Mouse (Mus musculus) layer of hippocampus, postnatal 10 days (tissue): ENCODE measurements around the gene Bloc1s5. TPM values are rescaled to one million over a fixed set of nuclear protein-coding genes. Genes with fewer than 3 reads are reported as not detected.
A peak's percentile ranks its signal among the peaks of the same experiment; 100 is the strongest.

Experiments
- DNase-seq, 2 experiments: peaks; one replicate each; pipeline ENCODE4 v3.0.0; 2021; ENCODE audit warnings: low spot score in 2 of 2
- total RNA-seq, 2 experiments: library from RNA; stranded (reverse); gene quantifications; 2 replicates each; pipeline ENCODE4 v1.2.3; 2021

Gene Bloc1s5
- total RNA-seq, 2 experiments from 2014 or later, result 11.1 to 12.3 TPM

GRCm38 (mm10) chr13:38574668-38575067, 60.2 kb downstream of the Bloc1s5 start:
- peak; percentile 40 to 50 for DNase-seq

DNA sequence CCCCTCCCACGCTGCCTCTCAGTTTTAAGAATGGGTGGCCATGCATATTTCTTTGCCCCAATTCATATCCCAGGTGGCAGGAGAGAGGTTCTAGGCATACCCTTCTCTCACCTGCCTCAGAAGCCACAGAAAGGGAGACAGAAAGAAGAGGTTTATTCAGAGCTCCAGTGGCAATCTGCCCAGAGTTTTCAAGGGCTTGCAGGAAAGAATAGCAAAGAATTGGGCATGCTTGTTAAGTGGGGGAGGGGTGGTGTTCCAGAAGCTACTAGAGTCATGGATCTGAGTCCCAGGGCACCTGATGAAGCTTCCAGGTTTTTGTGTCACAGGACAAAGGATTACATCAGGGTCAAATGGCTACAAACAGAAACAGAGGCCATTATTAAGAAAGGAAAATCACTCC, 61.6 kb downstream of the Bloc1s5 start:
- DNase-seq, result no peak

DNA sequence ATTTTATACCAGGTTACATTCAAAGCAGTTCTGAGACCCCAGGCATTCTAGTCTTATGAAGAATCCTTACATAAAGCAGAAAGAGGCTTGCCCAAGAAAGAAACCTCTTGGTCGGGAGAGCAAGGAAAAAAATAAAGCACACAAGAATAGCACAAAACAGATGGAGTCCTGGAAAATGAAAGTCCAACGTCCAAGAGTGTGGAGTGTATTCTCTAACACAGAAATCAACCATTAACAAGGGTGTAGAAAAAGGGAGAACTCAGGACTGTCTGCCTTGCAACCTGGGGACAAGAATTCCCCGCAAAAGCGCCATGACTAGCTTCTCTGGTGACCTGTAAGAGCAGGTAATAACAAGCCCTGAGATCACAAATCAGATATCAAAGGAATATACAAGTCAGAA, 69.7 kb downstream of the Bloc1s5 start:
- no peak for DNase-seq

DNA sequence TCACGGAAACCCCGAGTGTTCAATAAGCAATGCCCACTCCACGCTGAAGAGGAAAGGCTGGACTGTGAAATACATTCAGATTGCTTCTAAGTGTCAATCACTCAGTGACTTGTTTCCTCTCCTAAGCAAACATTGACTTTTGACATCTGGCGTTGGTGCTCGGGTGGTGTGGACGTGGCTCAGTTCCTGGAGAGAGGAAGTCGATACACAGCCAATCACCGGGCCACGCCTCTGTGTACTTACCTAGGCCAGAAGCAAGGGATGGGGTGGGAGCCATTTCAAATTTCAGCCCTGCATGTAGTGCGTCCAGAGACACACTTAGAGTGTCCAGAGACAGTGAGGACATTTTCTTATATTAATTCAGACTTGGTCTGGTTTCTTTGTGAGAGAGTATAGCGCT, 80.3 kb downstream of the Bloc1s5 start:
- DNase-seq, result no peak

DNA sequence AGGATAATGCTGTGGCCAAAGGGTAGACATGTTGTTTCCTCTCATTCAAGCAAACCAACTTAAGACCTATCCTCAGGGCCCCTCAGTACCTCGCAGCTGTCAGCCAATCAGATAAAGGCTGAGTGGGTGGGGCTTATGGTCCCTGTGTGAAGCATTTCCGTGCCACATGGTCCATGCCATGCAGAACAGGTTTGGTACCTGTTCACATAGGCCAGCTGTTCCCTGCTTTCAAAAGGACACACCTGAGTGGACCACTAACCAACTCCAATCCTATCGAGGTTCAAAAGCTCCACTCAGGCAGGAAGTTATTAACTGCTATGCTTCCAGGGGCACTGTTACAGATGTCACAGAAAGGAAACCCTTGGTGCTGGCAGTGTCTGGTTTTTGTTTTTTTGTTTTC, 80.7 kb downstream of the Bloc1s5 start:
- DNase-seq, result no peak

GRCm38 (mm10) chr13:38548681-38549080, 86.2 kb downstream of the Bloc1s5 start:
- no peak for DNase-seq

- no peak for DNase-seq
These were observed 87.2 kb downstream of the Bloc1s5 start for GRCm38 (mm10) chr13:38547717-38548116.

GRCm38 (mm10) chr13:38546754-38547153, 88.2 kb downstream of the Bloc1s5 start:
- DNase-seq, result no peak

- no peak for DNase-seq
These were observed 89.4 kb downstream of the Bloc1s5 start for GRCm38 (mm10) chr13:38545460-38545859.

GRCm38 (mm10) chr13:38544769-38545445, 90.0 kb downstream of the Bloc1s5 start:
- DNase-seq, result no peak

GRCm38 (mm10) chr13:38543455-38544125, 91.3 kb downstream of the Bloc1s5 start:
- DNase-seq, result no peak

Other genes with a start within 250 kb of the Bloc1s5 start
- 10 to 100 TPM; 48.5 to 53.3 TPM for gene Txndc5, start 106.3 kb downstream of the Bloc1s5 start, total RNA-seq
- 10 to 100 TPM; 43.7 to 47.2 TPM for gene Eef1e1, start 23.9 kb upstream of the Bloc1s5 start, total RNA-seq